Mouse (Mus musculus) ES-E14 (cell line): ENCODE measurements around the gene Tmem183a.

Source experiments
- CHD2 ChIP-seq: IDR thresholded peaks from 2 replicates; pipeline ENCODE4 v1.6.1; 2014; ENCODE audit warnings: mild to moderate bottlenecking, low read depth, low read length, inconsistent platforms
- HCFC1 ChIP-seq: IDR thresholded peaks from 2 replicates; pipeline ENCODE4 v1.6.1; 2012; ENCODE audit warnings: low read length, inconsistent platforms, borderline replicate concordance; ENCODE audit not compliant: insufficient read depth
- MAFK ChIP-seq: IDR thresholded peaks from 2 replicates; pipeline ENCODE4 v1.6.1; 2014; ENCODE audit warnings: mild to moderate bottlenecking, low read depth, low read length, inconsistent platforms; ENCODE audit not compliant: insufficient read depth
- ZC3H11A ChIP-seq: IDR thresholded peaks from 2 replicates; pipeline ENCODE4 v1.6.1; 2012; ENCODE audit warnings: low read depth, mild to moderate bottlenecking, inconsistent platforms, low read length, borderline replicate concordance
- ZNF384 ChIP-seq: IDR thresholded peaks from 2 replicates; pipeline ENCODE4 v1.6.1; 2012; ENCODE audit warnings: low read depth, low read length, inconsistent platforms

DNA sequence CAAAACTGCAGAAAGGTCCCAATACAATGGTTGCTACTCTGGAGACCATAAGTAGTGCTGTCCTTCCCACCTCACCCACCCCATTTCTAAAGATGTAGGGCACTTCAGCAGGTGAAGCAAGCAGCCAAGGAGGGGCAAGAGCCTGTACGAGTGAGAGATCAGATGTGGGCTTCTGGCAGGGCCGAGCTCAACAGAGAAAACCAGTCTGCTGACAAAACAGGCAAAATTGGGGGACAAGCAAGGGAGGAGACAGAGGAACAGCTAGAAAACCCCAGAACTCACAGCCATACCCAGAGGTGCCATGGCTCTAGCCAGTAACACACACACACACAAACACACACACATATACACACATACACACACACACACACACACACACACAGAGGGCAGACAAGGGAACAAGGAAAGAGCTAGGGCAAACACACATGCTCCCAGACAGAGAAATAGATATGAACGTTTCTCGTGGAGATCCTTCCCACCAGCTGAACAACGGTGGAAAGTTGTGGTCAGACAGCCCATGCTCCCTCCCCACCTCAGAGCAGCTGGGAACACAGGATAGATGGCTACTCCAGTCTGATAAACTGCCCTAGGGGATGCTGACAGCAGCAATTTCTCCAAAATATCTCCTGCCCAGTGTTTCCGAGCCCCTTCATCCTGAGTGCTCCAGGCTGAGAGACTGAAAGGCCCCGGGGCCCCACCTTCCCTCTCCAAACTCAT, 27.5 kb downstream of the Tmem183a start:
- no peak for TF ChIP-seq ZNF384
- TF ChIP-seq HCFC1: no peak
- no peak for TF ChIP-seq CHD2
- no peak for TF ChIP-seq ZC3H11A
- no peak for TF ChIP-seq MAFK
